Mouse (Mus musculus) erythroblast, adult 5-6 weeks (primary cell): ENCODE data around the gene Znfx1. TPM values are rescaled to one million over a fixed set of nuclear protein-coding genes. Genes with fewer than 3 reads are reported as not detected.
A peak's percentile ranks its signal among the peaks of the same experiment; 100 is the strongest.

ENCODE experiments used
- ATAC-seq: replicated peaks from 2 replicates; pipeline ENCODE4 v1.8.0; 2016; ENCODE audit warnings: moderate number of reproducible peaks, mild to moderate bottlenecking, moderate TSS enrichment, inconsistent platforms; ENCODE audit not compliant: poor library complexity, low FRiP score, severe bottlenecking
- total RNA-seq, 2 experiments: library from RNA; stranded (forward) in 1 of 2; stranded (reverse) in 1 of 2; fragments of 150-400 nt in 1 of 2; fragments of 200-764, 138-1000 nt in 1 of 2; gene quantifications; 2 replicates each; pipeline versions ENCODE4 v1.2.3 to v1.2.4; 2015 to 2017; ENCODE audit warnings: low replicate concordance in 2 of 2

Znfx1 gene
- total RNA-seq, 2 experiments from 2014 or later: 31.9 to 40.6 TPM

- no peak for ATAC-seq
Observed at GRCm38 (mm10) chr2:167074587-167074986, 11.8 kb upstream of the Znfx1 start.

GRCm38 (mm10) chr2:167071641-167072601 is 9.1 kb upstream of the Znfx1 start:
- ATAC-seq: peak; percentile 85

- no peak for ATAC-seq
Observed at GRCm38 (mm10) chr2:167071266-167071640, 8.4 kb upstream of the Znfx1 start.

GRCm38 (mm10) chr2:167070341-167070740 is 7.5 kb upstream of the Znfx1 start:
- no peak for ATAC-seq

GRCm38 (mm10) chr2:167067575-167067974 is 4.8 kb upstream of the Znfx1 start:
- no peak for ATAC-seq

GRCm38 (mm10) chr2:167066528-167067516 is 4.0 kb upstream of the Znfx1 start:
- no peak for ATAC-seq

GRCm38 (mm10) chr2:167066031-167066430 is 3.2 kb upstream of the Znfx1 start:
- ATAC-seq: no peak

- no peak for ATAC-seq
Observed at GRCm38 (mm10) chr2:167064601-167065295, 1.9 kb upstream of the Znfx1 start.

GRCm38 (mm10) chr2:167063906-167064496 is 1.2 kb upstream of the Znfx1 start:
- ATAC-seq: no peak

- peak; percentile 85 for ATAC-seq
Observed at GRCm38 (mm10) chr2:167062497-167062911, 311 bp downstream of the Znfx1 start.

GRCm38 (mm10) chr2:167061381-167062034 is 1.3 kb downstream of the Znfx1 start:
- peak; percentile 44 for ATAC-seq

- ATAC-seq: no peak
Observed at GRCm38 (mm10) chr2:167060761-167061160, 2.1 kb downstream of the Znfx1 start.

GRCm38 (mm10) chr2:167060360-167060759 is 2.5 kb downstream of the Znfx1 start:
- ATAC-seq: no peak

- no peak for ATAC-seq
Observed at GRCm38 (mm10) chr2:167059960-167060359, 2.9 kb downstream of the Znfx1 start.

GRCm38 (mm10) chr2:167059536-167059935 is 3.3 kb downstream of the Znfx1 start:
- no peak for ATAC-seq

- no peak for ATAC-seq
Observed at GRCm38 (mm10) chr2:167058814-167059387, 3.9 kb downstream of the Znfx1 start.

GRCm38 (mm10) chr2:167058201-167058600 is 4.6 kb downstream of the Znfx1 start:
- no peak for ATAC-seq

- no peak for ATAC-seq
Observed at GRCm38 (mm10) chr2:167056942-167057323, 5.9 kb downstream of the Znfx1 start.
